Mouse (Mus musculus): ENCODE results near the gene Gm20388. TPM values are rescaled to one million over a fixed set of nuclear protein-coding genes. Genes with fewer than 3 reads are reported as not detected.

Gm20388 gene
- polyA plus RNA-seq, 1 experiment = not detected

DNA sequence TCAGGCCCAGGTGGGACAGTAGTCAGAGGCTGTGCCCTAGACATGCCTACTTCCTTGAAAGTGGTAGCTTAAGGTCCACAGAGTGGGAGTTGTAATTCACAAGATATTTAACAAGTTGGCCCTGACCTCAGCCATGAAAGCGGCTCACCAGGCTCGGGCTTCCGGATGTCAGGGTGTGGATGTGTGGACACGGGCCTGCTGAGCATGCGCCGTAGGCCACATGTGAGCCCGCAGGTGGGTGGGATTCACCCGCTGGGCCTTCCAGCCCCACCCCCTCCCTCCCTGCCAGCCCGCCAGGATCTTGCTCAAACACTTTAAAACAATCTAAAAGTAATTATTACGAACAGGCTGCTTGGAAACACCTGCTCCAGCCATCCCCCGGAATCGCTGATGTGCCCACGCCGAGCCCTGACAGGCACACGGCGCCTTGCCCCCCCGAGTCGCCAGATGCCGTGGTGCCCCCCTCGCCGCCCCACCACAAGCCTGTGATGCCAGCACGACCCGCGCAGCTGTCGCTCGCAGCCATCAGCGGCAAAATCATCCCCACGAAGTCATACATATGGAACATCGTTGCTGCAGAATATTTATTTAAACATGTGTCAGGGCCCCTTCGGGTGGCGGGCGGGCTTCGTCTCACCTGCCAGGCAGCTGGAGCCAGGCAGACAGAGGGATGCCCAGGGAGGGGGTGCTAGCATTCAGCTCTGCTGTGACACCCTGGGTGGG, 488.7 kb downstream of the Gm20388 start:
- 22% methylated on average over 33 of the region's 33 CpGs for WGBS
- TF ChIP-seq CTCF (IDR thresholded peaks at IDR 0.05; ENCODE audit: insufficient read depth, low read depth, low read length) = no peak
- TF ChIP-seq POLR2A (IDR thresholded peaks at IDR 0.05; ENCODE audit: insufficient read depth, low read depth, low read length) = no peak
- Histone ChIP-seq H3K27ac (ENCODE audit: insufficient read depth, low read depth, low read length) (no peak overlapping the region), H3K4me1 (ENCODE audit: control insufficient read depth, insufficient read depth, low read length) (peaks cover 41% of the 10 kb centered on the region), H3K4me3 (ENCODE audit: insufficient read depth, low read depth, low read length) (no peak overlapping the region)

DNA sequence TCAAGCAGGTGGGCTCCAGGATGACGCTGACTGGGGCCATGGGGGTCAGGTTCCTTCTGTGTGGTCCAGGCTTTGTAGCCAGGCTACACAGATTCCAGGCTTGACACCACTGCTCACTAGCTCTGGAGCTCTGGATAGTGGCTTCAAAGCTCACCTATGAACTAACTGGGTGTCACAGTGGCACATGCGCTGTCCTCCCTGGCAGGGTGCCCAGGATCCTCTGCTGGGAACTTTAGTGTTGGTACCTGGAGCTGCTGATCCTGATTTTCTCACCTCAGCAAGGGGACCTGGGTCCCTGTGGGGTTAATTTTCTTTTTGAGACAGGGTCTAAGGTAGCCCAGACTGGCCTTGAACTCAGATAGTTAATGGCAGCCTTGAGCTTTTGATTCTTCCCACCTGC, 490.6 kb downstream of the Gm20388 start:
- no peak overlapping the region for H3K27ac ChIP-seq (ENCODE audit: insufficient read depth, low read depth, low read length)
- no peak overlapping the region for H3K4me3 ChIP-seq (ENCODE audit: insufficient read depth, low read depth, low read length)
- peaks cover 47% of the 10 kb centered on the region for H3K4me1 ChIP-seq (ENCODE audit: control insufficient read depth, insufficient read depth, low read length)
- TF ChIP-seq CTCF (IDR thresholded peaks at IDR 0.05; ENCODE audit: insufficient read depth, low read depth, low read length) = no peak
- no peak for TF ChIP-seq POLR2A (IDR thresholded peaks at IDR 0.05; ENCODE audit: insufficient read depth, low read depth, low read length)
- WGBS = 91% methylated on average over 2 of the region's 2 CpGs

GRCm38 (mm10) chr8:120401712-120402111, 491.1 kb downstream of the Gm20388 start:
- WGBS = 94% methylated on average over 7 of the region's 7 CpGs
- Histone ChIP-seq H3K4me1 (ENCODE audit: control insufficient read depth, insufficient read depth, low read length) (peaks cover 47% of the 10 kb centered on the region), H3K27ac (ENCODE audit: insufficient read depth, low read depth, low read length) (no peak overlapping the region), H3K4me3 (ENCODE audit: insufficient read depth, low read depth, low read length) (no peak overlapping the region)
- no peak for TF ChIP-seq CTCF (IDR thresholded peaks at IDR 0.05; ENCODE audit: insufficient read depth, low read depth, low read length)
- TF ChIP-seq POLR2A (IDR thresholded peaks at IDR 0.05; ENCODE audit: insufficient read depth, low read depth, low read length) = no peak

GRCm38 (mm10) chr8:120403606-120404269, 493.1 kb downstream of the Gm20388 start:
- 97% methylated on average over 7 of the region's 7 CpGs for WGBS
- H3K4me1 ChIP-seq (ENCODE audit: control insufficient read depth, insufficient read depth, low read length) = peaks cover 43% of the 10 kb centered on the region
- no peak overlapping the region for H3K27ac ChIP-seq (ENCODE audit: insufficient read depth, low read depth, low read length)
- no peak overlapping the region for H3K4me3 ChIP-seq (ENCODE audit: insufficient read depth, low read depth, low read length)
- TF ChIP-seq POLR2A (IDR thresholded peaks at IDR 0.05; ENCODE audit: insufficient read depth, low read depth, low read length) (no peak), CTCF (IDR thresholded peaks at IDR 0.05; ENCODE audit: insufficient read depth, low read depth, low read length) (no peak)

DNA sequence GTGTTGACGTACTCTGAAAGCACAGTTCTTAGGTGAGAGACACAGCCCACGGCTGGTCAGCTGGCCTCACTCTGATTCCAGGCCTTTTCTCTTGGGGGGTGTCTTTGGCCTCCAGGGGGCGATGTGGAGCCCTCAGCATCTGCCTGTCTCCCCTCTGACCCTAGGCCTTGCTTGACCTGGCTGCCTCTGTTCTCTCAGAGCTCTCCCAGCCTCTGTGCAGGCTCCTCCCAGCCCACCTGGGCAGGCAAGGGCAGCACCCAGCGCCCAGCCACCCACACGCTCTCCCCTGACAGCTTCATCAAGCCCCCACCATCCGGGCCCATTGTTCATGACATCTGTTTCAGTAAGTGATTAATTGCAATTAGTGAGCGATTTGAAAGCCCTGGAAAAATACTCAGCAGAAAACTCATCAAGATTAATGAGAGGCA, 494.0 kb downstream of the Gm20388 start:
- no peak overlapping the region for H3K27ac ChIP-seq (ENCODE audit: insufficient read depth, low read depth, low read length)
- TF ChIP-seq POLR2A (IDR thresholded peaks at IDR 0.05; ENCODE audit: insufficient read depth, low read depth, low read length) = no peak
- peak; percentile 41; the same call in 1 of the 2 replicates for TF ChIP-seq CTCF (IDR thresholded peaks at IDR 0.05; ENCODE audit: insufficient read depth, low read depth, low read length)
- H3K4me3 ChIP-seq (ENCODE audit: insufficient read depth, low read depth, low read length) = no peak overlapping the region
- 63% methylated on average over 7 of the region's 7 CpGs for WGBS
- peaks cover 34% of the 10 kb centered on the region for H3K4me1 ChIP-seq (ENCODE audit: control insufficient read depth, insufficient read depth, low read length)

DNA sequence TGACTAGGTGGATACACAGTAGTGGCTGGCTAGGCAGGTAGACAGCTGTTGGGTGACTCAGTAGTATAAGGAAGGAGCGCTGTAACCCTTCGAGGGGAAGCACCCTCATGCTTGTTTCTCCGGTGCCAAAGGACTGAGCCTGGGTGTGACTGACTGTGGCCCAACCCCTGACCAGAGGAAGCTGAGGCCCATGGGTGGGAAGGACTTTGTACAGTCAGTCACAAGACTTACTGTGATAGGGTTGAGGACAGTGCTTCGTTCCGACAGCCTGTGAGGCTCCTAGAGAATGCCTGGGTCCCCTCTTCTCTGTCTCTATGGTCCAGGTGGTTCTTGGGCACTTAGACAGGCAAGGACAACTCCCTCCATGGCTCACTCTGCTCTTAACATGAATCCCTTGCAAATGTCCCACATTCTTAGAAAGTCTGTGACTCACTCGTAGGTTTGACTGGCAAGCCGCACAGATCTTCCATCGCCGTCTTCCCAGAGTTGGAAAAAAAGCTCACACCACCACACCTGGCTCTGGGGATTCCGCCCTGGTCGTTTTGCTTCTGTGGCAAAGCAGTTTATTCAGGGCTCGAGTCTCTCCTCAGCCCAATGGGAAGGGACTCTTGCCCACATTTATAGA, 495.5 kb downstream of the Gm20388 start:
- Histone ChIP-seq H3K4me3 (ENCODE audit: insufficient read depth, low read depth, low read length) (no peak overlapping the region), H3K4me1 (ENCODE audit: control insufficient read depth, insufficient read depth, low read length) (peaks cover 30% of the 10 kb centered on the region), H3K27ac (ENCODE audit: insufficient read depth, low read depth, low read length) (no peak overlapping the region)
- TF ChIP-seq POLR2A (IDR thresholded peaks at IDR 0.05; ENCODE audit: insufficient read depth, low read depth, low read length) (no peak), CTCF (IDR thresholded peaks at IDR 0.05; ENCODE audit: insufficient read depth, low read depth, low read length) (no peak)
- 96% methylated on average over 12 of the region's 12 CpGs for WGBS

- Histone ChIP-seq H3K4me3 (ENCODE audit: insufficient read depth, low read depth, low read length) (no peak overlapping the region), H3K4me1 (ENCODE audit: control insufficient read depth, insufficient read depth, low read length) (peaks cover 44% of the 10 kb centered on the region), H3K27ac (ENCODE audit: insufficient read depth, low read depth, low read length) (no peak overlapping the region)
- TF ChIP-seq POLR2A (IDR thresholded peaks at IDR 0.05; ENCODE audit: insufficient read depth, low read depth, low read length) (no peak), CTCF (IDR thresholded peaks at IDR 0.05; ENCODE audit: insufficient read depth, low read depth, low read length) (peak; percentile 34; the same call in 1 of the 2 replicates)
- 51% methylated on average over 8 of the region's 9 CpGs for WGBS
These were observed 497.1 kb downstream of the Gm20388 start for GRCm38 (mm10) chr8:120407701-120408240.

DNA sequence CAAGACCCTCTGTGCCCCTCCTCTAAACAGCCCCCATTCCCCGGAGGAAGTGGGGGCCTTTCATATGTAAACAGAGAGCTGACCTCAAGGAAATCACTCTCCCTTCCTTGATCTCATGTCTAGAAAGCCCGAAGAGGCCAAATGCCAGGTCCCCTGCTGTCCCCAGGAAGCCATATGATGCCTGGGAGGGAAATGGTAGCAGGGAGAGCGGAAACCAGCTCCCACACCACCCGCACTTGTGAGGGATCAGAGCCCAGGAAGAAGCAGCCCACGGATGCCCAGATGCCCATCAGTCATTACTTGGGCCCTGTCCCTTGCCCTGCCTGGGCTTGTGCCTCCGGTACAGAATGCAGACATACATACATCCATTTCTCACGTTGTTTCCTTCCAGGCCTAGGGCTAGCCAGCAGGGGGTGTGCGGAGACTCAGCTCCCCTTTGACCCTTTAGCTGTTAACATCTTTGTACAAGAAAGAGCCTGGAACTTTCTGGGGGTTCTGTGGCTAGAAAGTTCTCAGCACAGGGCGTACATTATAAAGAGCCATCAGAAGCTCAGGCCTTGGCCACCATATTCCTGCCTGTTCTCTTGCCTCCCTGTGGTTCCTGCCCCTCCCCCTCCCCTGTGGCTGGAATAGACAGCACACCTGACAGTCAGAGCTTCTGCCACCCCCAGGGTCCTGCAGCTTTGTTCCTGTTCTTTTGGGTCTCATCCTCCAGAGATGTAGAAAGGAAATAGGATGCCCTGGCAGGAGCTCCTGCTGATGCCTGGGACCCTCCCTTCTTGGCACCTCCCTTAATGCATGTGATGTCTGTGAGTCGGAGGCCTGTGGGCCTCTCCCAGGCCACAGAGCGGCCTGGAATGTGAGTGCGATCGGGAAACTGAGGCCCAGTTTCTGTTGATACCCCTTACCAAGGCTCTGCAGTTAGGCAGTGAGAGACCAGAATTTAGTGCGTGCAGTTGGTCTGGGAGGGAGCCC, 497.9 kb downstream of the Gm20388 start:
- no peak for TF ChIP-seq POLR2A (IDR thresholded peaks at IDR 0.05; ENCODE audit: insufficient read depth, low read depth, low read length)
- no peak for TF ChIP-seq CTCF (IDR thresholded peaks at IDR 0.05; ENCODE audit: insufficient read depth, low read depth, low read length)
- peaks cover 51% of the 10 kb centered on the region for H3K4me1 ChIP-seq (ENCODE audit: control insufficient read depth, insufficient read depth, low read length)
- WGBS = 75% methylated on average over 14 of the region's 14 CpGs
- H3K4me3 ChIP-seq (ENCODE audit: insufficient read depth, low read depth, low read length) = no peak overlapping the region
- no peak overlapping the region for H3K27ac ChIP-seq (ENCODE audit: insufficient read depth, low read depth, low read length)

Measured in olfactory bulb, adult 2 months (tissue).